Comparison of ENCODE assay signal across 19 mouse cellular contexts in the genomic region with DNA sequence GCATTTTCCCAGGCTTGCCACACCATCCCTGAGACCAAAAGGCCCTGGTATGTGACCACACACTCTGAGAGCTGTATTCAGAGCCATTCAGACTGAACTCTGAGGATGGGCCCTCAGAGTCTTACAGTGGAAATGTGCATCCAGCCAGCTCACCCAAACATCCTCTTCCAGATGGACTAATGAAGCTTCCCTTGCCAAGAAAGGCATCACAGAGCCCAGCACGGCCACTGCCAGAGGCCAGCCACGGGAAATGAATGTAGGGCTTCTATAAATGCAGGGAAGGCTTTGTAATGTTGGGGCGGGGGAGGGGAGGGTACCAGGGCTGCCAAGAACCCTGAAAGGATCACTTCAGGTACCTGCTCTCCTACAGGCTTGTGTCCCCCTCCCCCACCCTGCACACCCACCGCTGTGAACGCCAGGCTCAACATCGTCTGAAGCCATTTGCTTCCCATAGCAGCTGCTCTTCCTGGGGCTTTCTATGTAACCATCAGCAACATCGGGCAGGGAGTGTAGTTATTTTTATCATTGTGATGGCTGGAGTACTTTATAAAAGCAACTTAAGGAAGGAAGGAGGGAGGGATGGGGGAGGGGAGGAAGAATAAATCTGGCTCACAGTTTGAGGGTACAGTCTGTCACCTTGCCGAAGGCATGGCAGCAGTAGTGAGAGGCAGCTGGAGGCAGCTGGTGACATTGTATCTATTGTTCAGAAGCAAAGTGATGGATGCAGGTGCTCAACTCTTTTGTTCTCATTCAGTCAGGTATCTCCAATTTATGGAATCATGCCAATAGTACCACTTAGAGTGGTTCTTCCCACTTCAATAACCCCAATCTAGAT. TPM values are rescaled to one million over a fixed set of nuclear protein-coding genes. Genes with fewer than 3 reads are reported as not detected.
A peak's percentile ranks its signal among the peaks of the same experiment; 100 is the strongest.
DNase-seq lines count a peak whose midpoint lies in the region; ATAC-seq and TF ChIP-seq lines count a peak whose summit lies in the region.
"Had no signal": no experiment of that assay in that cellular context is flagged by ENCODE, and none has a peak within 500 bp of the region (broad histone marks: within the 10 kb centered on the region; RNA-seq: fewer than 3 reads in every experiment).

No protein-coding gene starts in this region.

- H3K27me3 ChIP-seq in forebrain, postnatal 0 days (ENCODE audit: insufficient read depth, low read length) = no peaks in the 10 kb centered on the region
- H3K27me3 ChIP-seq: CH12.LX; heart, embryonic 15.5 days; limb, embryonic 12.5 days; liver, embryonic 15.5 days; neural tube, embryonic 12.5 days had no signal

- H3K4me2 ChIP-seq in forebrain, postnatal 0 days (ENCODE audit: low read depth) = no peak overlapping the region
- H3K4me2 ChIP-seq: heart, embryonic 15.5 days; limb, embryonic 12.5 days; liver, embryonic 15.5 days; neural tube, embryonic 12.5 days had no signal

- peak; percentile 57 for ATAC-seq in forebrain, postnatal 0 days
- ATAC-seq: activated CD4-positive, CD25-positive, alpha-beta regulatory T cell, adult 4 months had no signal

- H3K9me3 ChIP-seq in forebrain, postnatal 0 days (ENCODE audit: low read length) = peaks cover 3% of the 10 kb centered on the region
- H3K9me3 ChIP-seq: heart, embryonic 15.5 days; liver, embryonic 15.5 days; neural tube, embryonic 12.5 days had no signal

- peak; percentile 27 for DNase-seq in cerebellum, adult 11 months
- no peak for DNase-seq in cerebellum, postnatal 4 days (ENCODE audit: low spot score in 2 of 2)
- DNase-seq in lung, postnatal 4 days = peak; percentile 13 to 46
- DNase-seq in lung, postnatal 25 days (ENCODE audit: low spot score) = no peak
- DNase-seq in cerebellum, adult 18-20 months = peak; percentile 20 to 23
- peak; percentile 7 for DNase-seq in forebrain, postnatal 0 days
- no peak for DNase-seq in c-Kit-positive CD71-positive TER-119-positive erythroid progenitor cells, embryonic 14.5 days (ENCODE audit: low spot score)
- no peak for DNase-seq in liver
- DNase-seq: heart, adult 18-20 months; kidney, adult 9 months; midbrain, embryonic 14.5 days; thymus, postnatal 14 days had no signal

- H3K9ac ChIP-seq in forebrain, postnatal 0 days = no peak overlapping the region
- H3K9ac ChIP-seq: heart, embryonic 15.5 days; limb, embryonic 12.5 days; liver, embryonic 15.5 days; neural tube, embryonic 12.5 days had no signal

- WGBS in forebrain, postnatal 0 days = 34% methylated on average over 8 of the region's 8 CpGs

- H3K4me3 ChIP-seq in forebrain, postnatal 0 days (ENCODE audit: low read depth, low read length) = no peak overlapping the region
- H3K4me3 ChIP-seq: heart, embryonic 15.5 days; left cerebral cortex, adult 2 months; limb, embryonic 12.5 days; liver, embryonic 15.5 days; neural tube, embryonic 12.5 days had no signal

- no peak overlapping the region for H3K27ac ChIP-seq in forebrain, postnatal 0 days (ENCODE audit: low read depth, low read length)
- H3K27ac ChIP-seq: heart, embryonic 15.5 days; left cerebral cortex, adult 2 months; limb, embryonic 12.5 days; liver, embryonic 15.5 days; neural tube, embryonic 12.5 days had no signal

- H3K4me1 ChIP-seq in forebrain, postnatal 0 days (ENCODE audit: insufficient read depth) = no peaks in the 10 kb centered on the region
- H3K4me1 ChIP-seq: heart, embryonic 15.5 days; limb, embryonic 12.5 days; liver, embryonic 15.5 days; neural tube, embryonic 12.5 days had no signal

- no peak for TF ChIP-seq CTCF in forebrain, postnatal 0 days (IDR thresholded peaks at IDR 0.05; ENCODE audit: low read depth)

- no peaks in the 10 kb centered on the region for H3K36me3 ChIP-seq in forebrain, postnatal 0 days (ENCODE audit: insufficient read depth)
- H3K36me3 ChIP-seq: heart, embryonic 15.5 days; limb, embryonic 12.5 days; liver, embryonic 15.5 days; neural tube, embryonic 12.5 days had no signal

RNA-seq across cellular contexts. Expression of a gene that starts 38.2 kb away (rescaled TPM):
- total RNA-seq in forebrain, postnatal 0 days (2014; rRNA removed) = 27.7 and 46.9 TPM in 2 replicates
- polyA plus RNA-seq in forebrain, postnatal 0 days (2015; fragmentation: Nextera tagmentation; extraction: Ambion mirVana) = 47.1 and 76.7 TPM in 2 replicates

Comparison
In these comparisons a context has a peak if more than half of its experiments do, and no peak if none do; other contexts are left out.
1. DNase-seq: peak in cerebellum, adult 11 months (single experiment), lung, postnatal 4 days (2 of 2), cerebellum, adult 18-20 months (2 of 2) and forebrain, postnatal 0 days (single experiment); none in cerebellum, postnatal 4 days (0 of 2), lung, postnatal 25 days (single experiment), c-Kit-positive CD71-positive TER-119-positive erythroid progenitor cells, embryonic 14.5 days (single experiment) and liver (single experiment).